Mouse (Mus musculus): ENCODE data around the gene Pla2r1. TPM values are rescaled to one million over a fixed set of nuclear protein-coding genes. Genes with fewer than 3 reads are reported as not detected.

The Pla2r1 gene
- polyA plus RNA-seq, 1 experiment from 2014 or later: 0.25 TPM

GRCm38 (mm10) chr2:60514863-60515262 is 38.2 kb downstream of the Pla2r1 start:
- H3K4me3 ChIP-seq (replicated peaks; ENCODE audit: low read length): no peak overlapping the region

GRCm38 (mm10) chr2:60510718-60511117 is 42.4 kb downstream of the Pla2r1 start:
- no peak for ATAC-seq
- WGBS: 93% methylated on average over 1 of the region's 1 CpGs
- no peaks in the 10 kb centered on the region for H3K4me1 ChIP-seq (replicated peaks; ENCODE audit: control insufficient read depth, insufficient read depth, low read length)
- H3K27ac ChIP-seq (ENCODE audit: low read length): no peak overlapping the region
- no peak overlapping the region for H3K4me2 ChIP-seq (ENCODE audit: low read length)
- no peaks in the 10 kb centered on the region for H3K27me3 ChIP-seq (replicated peaks; ENCODE audit: control insufficient read depth, insufficient read depth, low read length)
- H3K36me3 ChIP-seq (ENCODE audit: control insufficient read depth, insufficient read depth): no peaks in the 10 kb centered on the region
- H3K9ac ChIP-seq (replicated peaks; ENCODE audit: low read depth, low read length): no peak overlapping the region
- no peak overlapping the region for H3K4me3 ChIP-seq (replicated peaks; ENCODE audit: low read length)
- no peaks in the 10 kb centered on the region; the same call in 1 of the 2 replicates for H3K9me3 ChIP-seq (ENCODE audit: control insufficient read depth, low read length)

More at GRCm38 (mm10) chr2:60514863-60515262, 38.2 kb downstream of the Pla2r1 start:
- WGBS: 71% methylated on average over 4 of the region's 4 CpGs
- no peaks in the 10 kb centered on the region for H3K27me3 ChIP-seq (replicated peaks; ENCODE audit: control insufficient read depth, insufficient read depth, low read length)
- no peak overlapping the region for H3K27ac ChIP-seq (ENCODE audit: low read length)
- no peaks in the 10 kb centered on the region for H3K4me1 ChIP-seq (replicated peaks; ENCODE audit: control insufficient read depth, insufficient read depth, low read length)
- no peaks in the 10 kb centered on the region for H3K9me3 ChIP-seq (ENCODE audit: control insufficient read depth, low read length)
- no peak for ATAC-seq
- no peak overlapping the region for H3K4me2 ChIP-seq (ENCODE audit: low read length)
- no peaks in the 10 kb centered on the region for H3K36me3 ChIP-seq (ENCODE audit: control insufficient read depth, insufficient read depth)
- H3K9ac ChIP-seq (replicated peaks; ENCODE audit: low read depth, low read length): no peak overlapping the region

- Histone ChIP-seq H3K9me3 (ENCODE audit: control insufficient read depth, low read length) (no peaks in the 10 kb centered on the region; the same call in 1 of the 2 replicates), H3K27ac (ENCODE audit: low read length) (no peak overlapping the region), H3K9ac (replicated peaks; ENCODE audit: low read depth, low read length) (no peak overlapping the region), H3K27me3 (replicated peaks; ENCODE audit: control insufficient read depth, insufficient read depth, low read length) (no peaks in the 10 kb centered on the region), H3K4me1 (replicated peaks; ENCODE audit: control insufficient read depth, insufficient read depth, low read length) (no peaks in the 10 kb centered on the region), H3K36me3 (ENCODE audit: control insufficient read depth, insufficient read depth) (no peaks in the 10 kb centered on the region), H3K4me2 (ENCODE audit: low read length) (no peak overlapping the region), H3K4me3 (replicated peaks; ENCODE audit: low read length) (no peak overlapping the region)
- no peak for ATAC-seq
- 48% methylated on average over 2 of the region's 2 CpGs for WGBS
These were observed 48.0 kb downstream of the Pla2r1 start for GRCm38 (mm10) chr2:60505145-60505544.

GRCm38 (mm10) chr2:60504718-60505117 is 48.4 kb downstream of the Pla2r1 start:
- no peak overlapping the region for H3K4me3 ChIP-seq (replicated peaks; ENCODE audit: low read length)
- WGBS: 71% methylated on average over 2 of the region's 2 CpGs
- no peak overlapping the region for H3K4me2 ChIP-seq (ENCODE audit: low read length)

GRCm38 (mm10) chr2:60503991-60504390 is 49.1 kb downstream of the Pla2r1 start:
- Histone ChIP-seq H3K27ac (ENCODE audit: low read length) (no peak overlapping the region), H3K4me1 (replicated peaks; ENCODE audit: control insufficient read depth, insufficient read depth, low read length) (no peaks in the 10 kb centered on the region), H3K9me3 (ENCODE audit: control insufficient read depth, low read length) (no peaks in the 10 kb centered on the region; the same call in 1 of the 2 replicates), H3K4me2 (ENCODE audit: low read length) (no peak overlapping the region), H3K27me3 (replicated peaks; ENCODE audit: control insufficient read depth, insufficient read depth, low read length) (no peaks in the 10 kb centered on the region), H3K9ac (replicated peaks; ENCODE audit: low read depth, low read length) (no peak overlapping the region), H3K4me3 (replicated peaks; ENCODE audit: low read length) (no peak overlapping the region), H3K36me3 (ENCODE audit: control insufficient read depth, insufficient read depth) (no peaks in the 10 kb centered on the region)
- 50% methylated on average over 4 of the region's 4 CpGs for WGBS
- ATAC-seq: peak; percentile 38; the same call in 1 of the 2 replicates

More at GRCm38 (mm10) chr2:60504718-60505117, 48.4 kb downstream of the Pla2r1 start:
- ATAC-seq: no peak
- no peaks in the 10 kb centered on the region for H3K36me3 ChIP-seq (ENCODE audit: control insufficient read depth, insufficient read depth)
- no peak overlapping the region for H3K9ac ChIP-seq (replicated peaks; ENCODE audit: low read depth, low read length)
- H3K27me3 ChIP-seq (replicated peaks; ENCODE audit: control insufficient read depth, insufficient read depth, low read length): no peaks in the 10 kb centered on the region
- H3K9me3 ChIP-seq (ENCODE audit: control insufficient read depth, low read length): no peaks in the 10 kb centered on the region; the same call in 1 of the 2 replicates
- H3K4me1 ChIP-seq (replicated peaks; ENCODE audit: control insufficient read depth, insufficient read depth, low read length): no peaks in the 10 kb centered on the region
- H3K27ac ChIP-seq (ENCODE audit: low read length): no peak overlapping the region

- Histone ChIP-seq H3K27ac (ENCODE audit: low read length) (no peak overlapping the region), H3K4me1 (replicated peaks; ENCODE audit: control insufficient read depth, insufficient read depth, low read length) (no peaks in the 10 kb centered on the region), H3K4me3 (replicated peaks; ENCODE audit: low read length) (no peak overlapping the region), H3K27me3 (replicated peaks; ENCODE audit: control insufficient read depth, insufficient read depth, low read length) (no peaks in the 10 kb centered on the region), H3K9me3 (ENCODE audit: control insufficient read depth, low read length) (no peaks in the 10 kb centered on the region), H3K4me2 (ENCODE audit: low read length) (no peak overlapping the region), H3K36me3 (ENCODE audit: control insufficient read depth, insufficient read depth) (no peaks in the 10 kb centered on the region), H3K9ac (replicated peaks; ENCODE audit: low read depth, low read length) (no peak overlapping the region)
- WGBS: 95% methylated on average over 1 of the region's 1 CpGs
- ATAC-seq: no peak
These were observed 52.5 kb downstream of the Pla2r1 start for GRCm38 (mm10) chr2:60500583-60501116.

- H3K27ac ChIP-seq (ENCODE audit: low read length): no peak overlapping the region
- H3K27me3 ChIP-seq (replicated peaks; ENCODE audit: control insufficient read depth, insufficient read depth, low read length): no peaks in the 10 kb centered on the region
- H3K9me3 ChIP-seq (ENCODE audit: control insufficient read depth, low read length): no peaks in the 10 kb centered on the region
- no peak overlapping the region for H3K9ac ChIP-seq (replicated peaks; ENCODE audit: low read depth, low read length)
- no peaks in the 10 kb centered on the region for H3K36me3 ChIP-seq (ENCODE audit: control insufficient read depth, insufficient read depth)
- H3K4me2 ChIP-seq (ENCODE audit: low read length): no peak overlapping the region
- 78% methylated on average over 7 of the region's 7 CpGs for WGBS
- no peaks in the 10 kb centered on the region for H3K4me1 ChIP-seq (replicated peaks; ENCODE audit: control insufficient read depth, insufficient read depth, low read length)
- no peak overlapping the region for H3K4me3 ChIP-seq (replicated peaks; ENCODE audit: low read length)
- no peak for ATAC-seq
These were observed 73.2 kb downstream of the Pla2r1 start for GRCm38 (mm10) chr2:60479906-60480305.

- Histone ChIP-seq H3K9ac (replicated peaks; ENCODE audit: low read depth, low read length) (no peak overlapping the region), H3K27me3 (replicated peaks; ENCODE audit: control insufficient read depth, insufficient read depth, low read length) (no peaks in the 10 kb centered on the region), H3K36me3 (ENCODE audit: control insufficient read depth, insufficient read depth) (no peaks in the 10 kb centered on the region), H3K4me2 (ENCODE audit: low read length) (no peak overlapping the region), H3K4me1 (replicated peaks; ENCODE audit: control insufficient read depth, insufficient read depth, low read length) (no peaks in the 10 kb centered on the region), H3K4me3 (replicated peaks; ENCODE audit: low read length) (no peak overlapping the region), H3K9me3 (ENCODE audit: control insufficient read depth, low read length) (no peaks in the 10 kb centered on the region), H3K27ac (ENCODE audit: low read length) (no peak overlapping the region)
- ATAC-seq: no peak
- WGBS: 90% methylated on average over 2 of the region's 2 CpGs
These were observed 74.3 kb downstream of the Pla2r1 start for GRCm38 (mm10) chr2:60478778-60479177.

GRCm38 (mm10) chr2:60468901-60469770 is 84.0 kb downstream of the Pla2r1 start:
- no peaks in the 10 kb centered on the region for H3K4me1 ChIP-seq (replicated peaks; ENCODE audit: control insufficient read depth, insufficient read depth, low read length)
- no peaks in the 10 kb centered on the region for H3K9me3 ChIP-seq (ENCODE audit: control insufficient read depth, low read length)
- no peaks in the 10 kb centered on the region for H3K36me3 ChIP-seq (ENCODE audit: control insufficient read depth, insufficient read depth)
- 53% methylated on average over 11 of the region's 11 CpGs for WGBS
- H3K27ac ChIP-seq (ENCODE audit: low read length): no peak overlapping the region
- no peaks in the 10 kb centered on the region for H3K27me3 ChIP-seq (replicated peaks; ENCODE audit: control insufficient read depth, insufficient read depth, low read length)
- no peak overlapping the region for H3K4me2 ChIP-seq (ENCODE audit: low read length)
- no peak overlapping the region for H3K9ac ChIP-seq (replicated peaks; ENCODE audit: low read depth, low read length)
- H3K4me3 ChIP-seq (replicated peaks; ENCODE audit: low read length): no peak overlapping the region
- peak; percentile 62; the same call in 1 of the 2 replicates for ATAC-seq

All from forebrain, embryonic 16.5 days (tissue).